Mouse (Mus musculus): ENCODE data around the gene Tnr.

Tnr gene

GRCm38 (mm10) chr1:159779424-159779823 is 255.9 kb downstream of the Tnr start:
- no peak for DNase-seq (ENCODE audit: extremely low read depth, low read depth, low spot score)

DNA sequence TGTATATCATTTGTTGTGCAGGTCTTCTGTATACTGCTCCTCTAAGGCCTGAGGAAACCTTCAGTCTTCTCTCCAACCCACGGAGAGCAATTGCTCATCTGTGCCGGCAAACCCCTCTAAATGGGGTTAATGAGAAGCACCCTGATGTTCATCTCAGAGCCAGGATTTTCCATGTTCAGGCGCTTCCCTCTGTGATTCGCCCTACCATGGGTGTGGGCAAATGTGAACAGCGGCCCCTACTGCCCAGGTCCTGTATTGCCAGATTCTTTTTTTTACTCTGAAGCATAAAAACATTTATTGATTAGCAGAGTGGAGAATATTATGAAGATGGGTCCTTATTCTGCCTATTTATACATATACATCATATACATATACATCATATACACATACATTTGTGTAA is 260.3 kb downstream of the Tnr start:
- DNase-seq (ENCODE audit: extremely low read depth, low read depth, low spot score): no peak

GRCm38 (mm10) chr1:159788312-159788711 is 264.7 kb downstream of the Tnr start:
- no peak for DNase-seq (ENCODE audit: extremely low read depth, low read depth, low spot score)

DNA sequence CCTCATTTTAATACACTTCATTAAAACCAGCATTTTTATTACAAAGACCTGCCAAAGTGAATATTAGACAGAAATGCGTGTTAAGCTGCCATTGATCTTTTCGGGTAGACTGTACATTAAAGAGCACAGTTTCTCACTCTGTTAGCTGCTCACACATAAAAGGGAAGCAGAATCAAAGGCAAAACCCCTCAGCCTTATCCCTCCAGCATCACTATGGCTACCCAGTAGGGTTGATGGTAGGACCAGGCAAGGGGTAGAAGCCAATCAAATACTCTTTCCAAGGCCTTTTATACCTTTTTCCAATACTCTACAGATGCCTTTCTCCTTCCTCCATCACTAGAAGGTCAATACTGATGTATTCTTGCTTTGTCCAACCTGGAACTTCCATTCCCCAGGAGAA is 269.0 kb downstream of the Tnr start:
- no peak for DNase-seq (ENCODE audit: extremely low read depth, low read depth, low spot score)

DNA sequence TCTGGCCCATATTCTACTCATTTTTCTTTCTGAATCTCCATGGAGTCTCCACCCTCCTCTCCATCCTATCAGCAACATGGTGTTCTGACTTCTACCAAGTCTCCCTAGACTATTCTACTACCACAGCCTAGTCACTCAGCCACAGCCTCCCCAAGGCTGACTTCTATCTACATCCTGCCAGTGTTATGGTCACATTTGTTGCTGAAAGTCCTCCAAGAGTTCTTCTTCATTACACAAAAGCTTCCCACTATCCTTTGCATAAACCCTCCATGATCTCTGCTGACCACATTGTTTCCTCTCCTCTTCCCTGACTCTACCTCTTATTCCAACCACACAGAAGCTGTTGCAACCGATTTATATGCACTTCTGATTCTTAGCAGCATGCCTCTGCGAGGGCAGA is 272.5 kb downstream of the Tnr start:
- no peak for DNase-seq (ENCODE audit: extremely low read depth, low read depth, low spot score)

GRCm38 (mm10) chr1:159800366-159800765 is 276.8 kb downstream of the Tnr start:
- no peak for DNase-seq (ENCODE audit: extremely low read depth, low read depth, low spot score)

GRCm38 (mm10) chr1:159801753-159802152 is 278.2 kb downstream of the Tnr start:
- DNase-seq (ENCODE audit: extremely low read depth, low read depth, low spot score): no peak

DNA sequence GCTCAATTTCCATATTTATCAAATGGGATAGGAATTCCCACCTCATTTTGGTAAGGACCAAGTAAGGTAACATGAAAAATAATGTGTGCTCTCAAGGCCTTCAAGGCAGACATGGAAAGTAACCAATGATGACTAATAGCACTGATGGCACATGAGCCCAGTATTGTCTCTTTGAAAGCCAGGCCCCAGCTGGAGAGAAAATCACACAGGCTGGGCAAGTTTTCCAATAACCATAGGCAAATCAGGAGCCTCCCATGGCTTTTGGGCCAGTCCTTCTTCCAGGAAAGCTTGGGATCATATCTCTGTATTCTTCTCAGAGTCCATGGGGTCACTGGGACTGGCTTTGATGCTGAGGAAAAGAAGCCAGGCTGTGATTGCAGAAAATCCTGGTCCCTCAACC is 280.1 kb downstream of the Tnr start:
- DNase-seq (ENCODE audit: extremely low read depth, low read depth, low spot score): no peak

DNA sequence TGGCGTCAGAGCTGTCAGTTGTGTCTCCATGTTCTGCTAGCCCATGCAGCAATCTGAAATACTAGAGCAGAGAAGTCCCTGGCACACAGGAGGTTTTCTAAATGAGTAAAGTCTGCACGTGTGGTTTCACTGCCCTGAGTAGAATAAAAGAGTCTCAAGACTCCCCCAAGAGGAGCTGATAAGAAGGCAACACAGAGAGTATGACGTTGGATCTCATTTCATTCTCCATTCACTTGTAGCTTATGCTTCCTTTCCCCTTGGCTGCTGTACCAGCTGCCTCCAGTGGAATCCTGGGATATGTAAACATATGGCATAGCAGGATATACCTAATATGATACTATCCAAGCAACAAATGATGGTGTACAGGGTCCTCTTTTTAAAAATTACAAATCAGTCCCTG is 285.9 kb downstream of the Tnr start:
- DNase-seq (ENCODE audit: extremely low read depth, low read depth, low spot score): no peak

DNA sequence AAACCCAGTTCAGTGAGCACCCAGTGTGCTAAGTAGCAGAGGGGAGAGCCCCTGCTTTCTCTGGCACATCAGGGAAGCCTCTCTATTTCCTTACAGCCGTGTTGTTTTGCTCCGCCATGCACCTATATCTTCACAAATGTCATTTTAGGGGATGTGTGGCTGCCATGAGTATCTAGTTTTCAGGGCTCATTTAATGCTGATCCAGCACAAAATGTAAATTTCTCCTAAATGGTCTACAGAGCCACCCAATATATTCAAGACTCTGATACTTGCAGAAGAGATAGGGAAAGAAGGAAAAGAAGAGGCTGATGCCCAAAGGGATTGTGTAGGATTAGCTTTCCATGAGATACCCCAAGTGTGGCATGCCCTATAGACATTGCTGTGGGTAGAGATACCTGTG is 288.2 kb downstream of the Tnr start:
- DNase-seq (ENCODE audit: extremely low read depth, low read depth, low spot score): no peak

- no peak for DNase-seq (ENCODE audit: extremely low read depth, low read depth, low spot score)
These were observed 289.3 kb downstream of the Tnr start for GRCm38 (mm10) chr1:159812820-159813411.

- DNase-seq (ENCODE audit: extremely low read depth, low read depth, low spot score): no peak
These were observed 290.8 kb downstream of the Tnr start for GRCm38 (mm10) chr1:159814348-159814747.

DNA sequence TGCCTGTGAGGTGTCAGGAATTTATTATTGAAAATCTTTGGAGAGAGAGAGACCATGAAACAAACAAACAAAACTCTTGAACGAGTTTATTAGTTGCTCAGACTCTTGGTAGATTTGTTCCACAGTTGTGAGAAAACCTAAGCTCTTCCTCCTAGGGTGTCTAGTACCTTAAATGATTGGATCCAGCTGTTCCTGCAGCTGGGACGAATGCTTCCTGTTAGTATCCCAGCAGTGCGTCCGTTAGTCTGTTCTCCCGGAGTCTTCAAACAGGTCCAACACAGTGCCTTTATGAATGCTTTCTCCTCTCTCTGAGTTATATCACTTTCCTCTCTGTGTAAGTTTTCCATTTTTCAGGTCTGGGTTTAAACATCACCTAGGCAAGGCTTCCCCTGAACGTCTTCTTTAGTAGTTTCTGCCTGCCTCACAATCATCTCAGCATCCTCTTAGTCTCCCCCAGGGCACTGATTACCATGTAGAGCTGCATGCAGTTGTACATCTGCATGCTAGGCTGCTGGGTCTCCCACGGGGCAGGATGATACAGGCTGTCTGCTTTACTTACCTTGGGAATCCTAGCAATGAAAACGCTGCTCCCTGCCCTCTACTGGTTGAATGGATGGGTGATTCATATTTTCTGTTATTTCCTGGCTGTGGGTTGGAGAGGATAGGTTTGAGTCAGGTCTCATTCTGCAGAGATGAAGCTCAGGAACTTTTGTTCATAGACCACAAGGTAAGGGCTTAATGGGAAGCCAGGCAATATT is 293.2 kb downstream of the Tnr start:
- no peak for DNase-seq (ENCODE audit: extremely low read depth, low read depth, low spot score)

- DNase-seq (ENCODE audit: extremely low read depth, low read depth, low spot score): no peak
These were observed 295.9 kb downstream of the Tnr start for GRCm38 (mm10) chr1:159819511-159819910.

- no peak for DNase-seq (ENCODE audit: extremely low read depth, low read depth, low spot score)
These were observed 298.8 kb downstream of the Tnr start for GRCm38 (mm10) chr1:159822416-159822815.

- DNase-seq (ENCODE audit: extremely low read depth, low read depth, low spot score): no peak
These were observed 305.0 kb downstream of the Tnr start for GRCm38 (mm10) chr1:159828531-159828930.

DNA sequence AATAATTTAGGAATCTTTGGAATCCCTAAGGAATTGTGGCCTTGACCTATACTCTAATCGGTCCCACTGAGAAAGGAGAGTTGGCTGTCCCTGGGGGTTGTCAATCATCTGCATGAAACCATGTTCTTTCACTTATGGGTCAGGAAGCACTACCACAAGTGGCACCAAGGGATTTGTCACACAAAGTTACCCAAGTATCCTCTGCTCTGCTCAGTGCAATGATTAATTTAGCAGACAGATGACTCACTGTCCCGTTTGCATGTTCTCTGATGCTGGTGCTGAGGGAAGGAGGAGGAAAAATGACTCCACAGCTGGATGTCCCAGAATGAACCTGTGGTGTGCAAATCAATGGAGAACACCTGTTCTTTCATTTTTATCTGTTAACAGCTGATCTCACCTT is 309.6 kb downstream of the Tnr start:
- no peak for DNase-seq (ENCODE audit: extremely low read depth, low read depth, low spot score)

- no peak for DNase-seq (ENCODE audit: extremely low read depth, low read depth, low spot score)
These were observed 310.2 kb downstream of the Tnr start for GRCm38 (mm10) chr1:159833646-159834338.

DNA sequence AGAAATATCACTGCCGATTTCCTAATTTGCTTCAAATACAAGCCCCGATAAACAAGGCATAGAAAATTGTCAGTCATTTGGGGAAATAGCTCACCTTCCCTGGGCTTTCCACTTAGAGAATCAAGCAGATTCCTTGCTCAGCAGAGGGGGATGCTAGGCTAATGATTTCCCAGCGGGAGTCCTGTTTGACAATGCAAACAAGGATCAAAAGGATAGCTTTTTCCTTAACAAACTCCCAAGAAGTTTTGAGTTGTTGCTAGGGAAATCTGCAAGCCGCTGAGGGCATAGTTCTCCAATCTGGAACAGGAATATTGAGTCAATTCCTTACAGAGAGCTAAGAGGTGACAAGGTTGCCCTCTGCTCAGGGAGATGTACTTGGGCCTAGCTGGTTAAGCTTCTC is 311.6 kb downstream of the Tnr start:
- no peak for DNase-seq (ENCODE audit: extremely low read depth, low read depth, low spot score)

DNA sequence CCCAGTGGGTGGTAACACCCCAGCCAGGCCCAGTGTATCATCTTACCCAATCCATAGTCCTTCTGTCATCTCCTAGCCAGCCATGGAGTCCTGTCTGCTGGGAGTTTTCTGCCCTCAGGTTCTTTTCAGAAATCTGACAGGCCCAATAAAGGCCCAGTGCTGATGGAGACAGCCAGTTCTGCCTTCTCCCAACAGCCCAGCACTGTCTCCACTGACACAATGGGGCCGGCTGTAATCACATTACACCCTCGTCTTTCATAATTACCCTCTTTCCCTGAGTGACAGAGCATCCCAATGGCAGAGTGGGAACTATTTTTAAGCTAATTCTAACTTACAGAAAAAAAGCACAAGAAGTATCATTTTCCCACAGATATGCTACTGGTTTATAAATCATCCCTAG is 316.8 kb downstream of the Tnr start:
- DNase-seq (ENCODE audit: extremely low read depth, low read depth, low spot score): no peak

GRCm38 (mm10) chr1:159842876-159843275 is 319.3 kb downstream of the Tnr start:
- DNase-seq (ENCODE audit: extremely low read depth, low read depth, low spot score): no peak

DNA sequence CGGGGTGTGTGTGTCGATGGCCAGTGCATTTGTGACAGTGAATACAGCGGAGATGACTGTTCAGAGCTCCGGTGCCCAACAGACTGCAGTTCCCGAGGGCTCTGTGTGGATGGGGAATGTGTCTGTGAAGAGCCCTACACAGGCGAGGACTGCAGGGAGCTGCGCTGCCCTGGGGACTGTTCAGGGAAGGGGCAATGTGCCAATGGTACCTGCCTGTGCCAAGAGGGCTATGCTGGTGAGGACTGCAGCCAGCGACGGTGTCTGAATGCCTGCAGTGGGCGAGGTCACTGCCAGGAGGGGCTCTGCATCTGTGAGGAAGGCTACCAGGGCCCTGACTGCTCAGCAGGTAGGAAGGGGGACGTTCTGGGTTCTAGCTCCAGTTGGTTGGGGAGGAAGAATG is 328.5 kb downstream of the Tnr start:
- no peak for DNase-seq (ENCODE audit: extremely low read depth, low read depth, low spot score)

Measured in fat pad, adult 2 months (tissue).